Mouse (Mus musculus) forelimb bud, embryonic 11.5 days (tissue): ENCODE measurements around the gene Plppr1.

Experiments used
- DNase-seq: peaks from one replicate; pipeline ENCODE4 v3.0.0-alpha.2; 2012; ENCODE audit warnings: low read depth, low spot score

The Plppr1 gene

GRCm38 (mm10) chr4:49109989-49110388, 50.9 kb downstream of the Plppr1 start:
- no peak for DNase-seq

- DNase-seq = no peak
Measured at GRCm38 (mm10) chr4:49118842-49119241, 59.8 kb downstream of the Plppr1 start.

- DNase-seq = peak; percentile 20
Measured at GRCm38 (mm10) chr4:49144798-49145197, 85.7 kb downstream of the Plppr1 start.

- DNase-seq = no peak
Measured at GRCm38 (mm10) chr4:49148775-49149174, 89.7 kb downstream of the Plppr1 start.

GRCm38 (mm10) chr4:49149251-49149650, 90.2 kb downstream of the Plppr1 start:
- no peak for DNase-seq

- peak; percentile 26 for DNase-seq
Measured at GRCm38 (mm10) chr4:49153849-49154248, 94.8 kb downstream of the Plppr1 start.

GRCm38 (mm10) chr4:49156781-49157180, 97.7 kb downstream of the Plppr1 start:
- DNase-seq = no peak

GRCm38 (mm10) chr4:49163285-49163684, 104.2 kb downstream of the Plppr1 start:
- DNase-seq = no peak

GRCm38 (mm10) chr4:49166391-49166790, 107.3 kb downstream of the Plppr1 start:
- DNase-seq = no peak

GRCm38 (mm10) chr4:49167030-49167429, 108.0 kb downstream of the Plppr1 start:
- no peak for DNase-seq

GRCm38 (mm10) chr4:49169498-49169897, 110.4 kb downstream of the Plppr1 start:
- DNase-seq = no peak

GRCm38 (mm10) chr4:49178101-49178500, 119.0 kb downstream of the Plppr1 start:
- no peak for DNase-seq

GRCm38 (mm10) chr4:49178891-49179290, 119.8 kb downstream of the Plppr1 start:
- DNase-seq = no peak

- DNase-seq = no peak
Measured at GRCm38 (mm10) chr4:49179471-49180181, 120.6 kb downstream of the Plppr1 start.

GRCm38 (mm10) chr4:49189991-49190526, 131.0 kb downstream of the Plppr1 start:
- DNase-seq = no peak

GRCm38 (mm10) chr4:49197125-49197747, 138.2 kb downstream of the Plppr1 start:
- no peak for DNase-seq

GRCm38 (mm10) chr4:49210457-49210856, 151.4 kb downstream of the Plppr1 start:
- DNase-seq = no peak

GRCm38 (mm10) chr4:49211582-49211981, 152.5 kb downstream of the Plppr1 start:
- no peak for DNase-seq

- no peak for DNase-seq
Measured at GRCm38 (mm10) chr4:49212616-49213544, 153.8 kb downstream of the Plppr1 start.

GRCm38 (mm10) chr4:49214341-49214740, 155.3 kb downstream of the Plppr1 start:
- no peak for DNase-seq

- DNase-seq = no peak
Measured at GRCm38 (mm10) chr4:49223501-49223900, 164.4 kb downstream of the Plppr1 start.

- DNase-seq = no peak
Measured at GRCm38 (mm10) chr4:49225021-49225420, 165.9 kb downstream of the Plppr1 start.
